Mouse (Mus musculus): ENCODE measurements around the gene Tmcc3. TPM values are rescaled to one million over a fixed set of nuclear protein-coding genes. Genes with fewer than 3 reads are reported as not detected.

Tmcc3 gene
- total RNA-seq, 2 experiments from 2014 or later = 18.3 to 18.8 TPM

DNA sequence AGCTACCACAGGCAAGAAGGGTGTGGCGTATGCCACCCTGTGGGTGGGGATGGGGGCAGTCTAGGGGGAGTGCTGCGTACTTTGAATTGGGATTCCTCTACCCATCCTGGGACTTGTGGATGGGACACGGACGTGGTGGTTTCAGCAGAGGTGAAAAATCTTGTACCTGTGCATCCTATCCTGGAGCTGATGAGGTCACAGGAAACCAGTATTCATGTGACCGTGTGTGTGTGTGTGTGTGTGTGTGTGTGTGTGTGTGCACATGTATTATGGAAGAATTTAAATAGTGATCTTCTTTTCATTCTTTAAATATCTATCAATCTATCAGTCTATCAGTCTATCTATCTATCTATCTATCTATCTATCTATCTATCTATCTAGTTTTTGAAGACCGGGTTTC is 239.8 kb downstream of the Tmcc3 start:
- DNase-seq = no peak

DNA sequence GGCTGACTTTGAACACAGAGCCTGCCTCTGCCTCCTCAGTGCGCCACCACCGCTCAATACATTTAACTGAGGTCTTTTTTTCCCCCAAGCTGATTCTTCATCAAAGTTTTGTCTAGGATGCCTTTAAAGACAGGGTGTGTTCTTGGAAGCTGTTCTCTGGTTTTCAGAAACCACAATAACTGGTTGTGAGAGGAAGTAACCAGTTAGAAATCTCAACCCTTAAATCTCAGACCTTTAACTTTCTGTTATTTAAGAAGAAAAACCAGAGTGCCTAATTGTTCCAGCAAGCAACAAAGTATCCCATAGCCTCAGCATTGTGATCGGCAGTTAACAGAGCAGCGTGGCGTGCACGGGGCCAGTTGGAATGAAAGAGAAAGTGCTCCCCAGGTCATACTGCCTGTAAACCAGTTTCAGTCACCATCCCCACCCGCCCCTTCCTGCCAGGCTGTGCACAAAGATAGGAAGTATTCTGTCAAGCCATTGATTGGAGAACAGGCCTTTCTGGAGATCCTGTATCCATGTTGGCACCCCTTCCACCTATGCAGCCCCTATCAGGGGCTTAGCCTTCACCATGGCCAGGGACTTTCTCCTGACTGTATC is 240.3 kb downstream of the Tmcc3 start:
- no peak for DNase-seq

DNA sequence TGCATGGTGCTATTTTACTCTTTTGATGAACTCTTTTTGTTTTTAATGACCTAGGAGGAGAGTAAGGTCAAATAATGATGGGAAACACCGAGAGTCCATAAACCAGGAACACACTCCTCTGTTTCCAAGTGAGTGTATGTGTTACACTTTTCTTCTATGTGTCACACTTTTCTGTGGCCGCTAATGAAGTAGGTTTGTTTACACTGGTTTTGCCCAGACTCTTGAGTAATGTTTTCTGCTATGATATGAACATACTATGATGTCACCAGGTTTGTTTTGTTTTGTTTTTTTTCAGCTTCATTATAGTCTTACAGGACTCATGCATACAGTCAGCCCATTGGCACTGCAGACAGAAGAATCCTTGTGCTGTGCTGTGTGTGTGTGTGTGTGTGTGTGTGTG is 243.6 kb downstream of the Tmcc3 start:
- no peak for DNase-seq

DNA sequence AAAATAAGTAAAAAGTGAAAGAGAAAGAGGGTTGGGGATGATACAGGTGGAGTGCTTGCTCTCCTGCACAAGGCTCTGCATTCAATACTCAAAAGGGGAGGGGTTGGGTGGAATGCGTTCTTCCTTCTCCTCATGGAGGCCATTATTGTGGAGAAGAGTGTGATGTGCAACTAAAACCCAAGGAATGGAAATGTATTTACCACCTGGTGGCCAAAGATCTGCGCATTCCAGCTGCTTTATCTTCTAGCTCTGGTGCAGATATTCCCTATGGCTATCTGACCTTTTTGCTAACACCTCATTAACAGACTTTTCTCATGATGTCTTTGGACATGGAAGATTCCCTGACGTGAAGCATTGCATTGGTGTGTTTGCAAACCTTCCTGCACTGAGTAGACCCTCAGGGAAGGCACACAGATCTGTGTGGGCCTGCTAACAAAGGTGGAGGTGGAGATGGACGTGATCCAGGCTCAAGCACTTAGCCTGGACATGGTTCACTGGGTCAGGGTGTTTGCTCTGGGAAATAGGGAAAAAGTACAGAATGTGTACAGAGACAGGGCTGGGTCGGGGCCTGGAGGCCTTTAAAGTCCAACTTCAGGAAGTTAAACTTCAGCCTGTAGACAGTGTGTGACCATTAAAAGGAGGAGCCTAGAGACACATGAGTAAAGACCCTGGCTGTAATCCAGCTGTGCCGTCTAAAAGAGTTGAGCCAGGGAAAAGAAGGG is 245.8 kb downstream of the Tmcc3 start:
- DNase-seq = no peak

DNA sequence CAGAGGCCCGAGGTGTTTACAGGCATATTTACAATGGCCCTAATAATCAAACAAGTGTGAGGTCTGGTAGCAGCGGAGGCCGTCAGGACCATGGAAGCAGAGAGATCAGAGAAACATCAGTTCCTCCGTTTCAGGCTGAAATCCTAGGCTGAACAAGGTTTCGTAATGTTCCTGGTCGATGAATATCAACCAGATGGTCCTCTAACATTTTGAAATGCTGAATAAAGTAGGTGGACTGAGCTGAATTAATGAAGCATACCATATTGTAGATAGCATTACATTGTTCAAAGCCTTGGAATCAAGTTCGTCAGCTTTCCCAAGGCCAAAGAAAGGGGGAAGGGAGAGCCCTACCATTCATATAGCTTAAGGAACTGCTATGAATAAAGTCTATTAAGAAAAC is 247.1 kb downstream of the Tmcc3 start:
- DNase-seq = no peak

DNA sequence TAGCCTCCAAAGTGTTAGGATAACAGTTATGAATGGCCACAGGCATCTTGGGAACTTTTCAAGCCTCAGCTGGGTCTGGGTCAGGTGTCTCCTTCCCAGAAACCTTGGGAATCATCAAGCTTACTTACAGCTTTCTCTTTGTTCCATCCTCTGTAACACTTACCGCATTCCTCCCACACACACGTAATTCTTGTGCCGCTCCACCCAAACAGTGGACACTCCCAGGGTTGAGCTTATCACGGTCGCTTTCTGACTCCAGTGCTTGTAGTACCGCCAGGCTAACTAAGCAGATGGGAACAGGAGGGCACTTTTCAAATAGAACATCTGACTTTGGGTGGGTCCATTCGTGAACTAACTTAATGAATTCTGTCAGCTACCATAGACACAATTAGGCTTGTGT is 249.6 kb downstream of the Tmcc3 start:
- DNase-seq = no peak

DNA sequence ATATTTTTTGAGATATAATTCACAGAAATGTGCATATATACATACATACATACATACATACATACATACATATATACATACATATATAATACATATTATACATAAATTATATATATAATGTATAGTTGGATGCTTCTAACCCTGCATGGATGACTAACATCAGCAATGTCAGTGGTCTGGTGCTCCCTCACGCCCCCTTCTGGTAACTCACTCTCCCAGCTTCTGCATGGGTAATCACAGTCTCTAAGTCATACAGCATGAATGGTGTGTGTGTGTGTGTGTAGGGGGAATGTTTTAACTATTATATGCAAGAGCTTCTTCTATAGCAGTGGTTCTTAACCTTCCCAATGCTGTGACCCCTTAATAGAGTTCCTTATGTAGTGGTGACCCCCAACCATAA is 250.4 kb downstream of the Tmcc3 start:
- no peak for DNase-seq

DNA sequence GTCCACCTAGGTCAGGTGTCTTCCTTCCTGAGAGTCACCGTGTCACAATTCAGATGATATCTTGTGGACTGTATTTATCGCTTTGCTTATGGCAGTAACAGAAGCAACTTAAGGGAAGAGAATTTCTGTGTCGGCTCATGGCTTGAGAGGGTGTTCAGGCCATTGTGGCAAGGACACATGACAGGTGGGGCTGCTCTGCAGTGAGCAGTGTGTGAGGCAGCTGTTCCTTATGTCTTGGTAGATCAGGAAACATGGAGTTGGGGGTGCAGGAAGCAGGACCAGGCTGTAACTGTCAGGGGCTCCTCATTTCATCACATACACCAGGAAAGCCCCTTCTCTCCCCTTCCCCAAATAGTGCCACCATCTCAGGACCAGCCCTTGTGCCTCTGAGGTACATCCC is 251.2 kb downstream of the Tmcc3 start:
- DNase-seq = no peak

DNA sequence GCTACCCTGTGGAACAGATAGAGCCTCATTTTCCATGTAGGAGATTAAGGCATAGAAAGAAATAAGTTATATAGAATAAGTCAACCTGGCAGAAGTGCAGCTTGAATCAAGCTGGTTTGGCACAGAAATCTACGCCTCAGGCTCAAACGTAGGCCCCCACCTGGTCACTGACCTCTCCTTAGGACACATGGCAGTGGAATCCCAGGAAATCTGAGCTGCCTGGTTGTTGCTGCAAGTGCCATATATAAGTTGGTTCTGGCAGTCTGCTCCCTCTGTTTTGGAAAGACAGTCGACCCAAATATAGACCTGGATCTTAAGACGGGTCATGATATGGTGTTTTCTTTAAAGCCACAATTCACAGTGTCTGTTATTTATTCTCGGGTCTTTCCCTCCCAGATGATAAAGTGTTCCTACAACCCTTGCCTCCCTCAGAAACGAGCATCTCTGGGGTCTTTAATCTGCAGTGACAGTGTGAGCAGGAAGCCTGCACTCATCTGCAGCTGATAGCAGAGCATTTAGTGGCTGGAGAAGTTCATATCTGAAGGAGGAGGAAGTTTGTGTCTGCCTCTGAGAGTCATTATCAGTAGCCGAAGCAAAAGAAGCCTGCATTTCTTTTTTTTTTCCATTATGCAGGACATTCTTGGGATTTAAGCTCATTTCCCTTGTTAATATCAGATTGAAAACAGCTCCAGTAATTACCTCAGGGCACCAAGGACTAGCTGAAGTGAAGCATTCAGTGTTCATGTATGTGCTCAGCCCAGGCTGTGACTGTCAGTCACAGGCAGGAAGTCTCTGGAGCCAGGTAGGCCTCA is 253.9 kb downstream of the Tmcc3 start:
- DNase-seq = no peak

DNA sequence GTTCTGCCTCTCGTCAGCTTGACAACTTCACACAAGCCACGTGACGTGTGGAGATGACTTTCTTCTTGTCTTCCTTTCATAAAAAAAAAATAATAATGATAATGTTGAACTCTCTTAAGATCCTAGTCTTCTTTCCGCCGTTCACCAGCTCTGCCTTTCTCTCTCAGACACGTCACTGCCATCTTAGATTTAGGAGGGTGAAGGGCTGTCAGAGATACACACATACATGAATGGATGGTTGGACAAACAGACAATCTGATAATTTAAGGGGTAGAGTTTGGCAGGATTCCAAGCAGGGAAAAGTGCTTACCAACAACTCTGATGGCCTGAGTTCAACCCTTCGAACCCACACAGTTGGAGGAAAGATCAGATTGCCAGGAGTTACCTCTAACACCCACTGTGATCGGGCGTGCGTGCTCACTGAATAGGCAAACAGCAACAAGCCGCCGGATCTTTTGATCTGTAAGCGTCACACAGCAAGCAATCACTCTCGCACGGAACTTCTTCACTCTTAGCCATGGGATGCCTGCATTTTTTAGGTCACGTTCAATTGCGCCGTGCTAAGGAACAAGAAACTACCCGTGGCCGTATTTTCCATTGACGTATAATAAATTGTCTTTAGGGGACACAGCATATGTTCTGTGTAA is 254.6 kb downstream of the Tmcc3 start:
- no peak for DNase-seq

DNA sequence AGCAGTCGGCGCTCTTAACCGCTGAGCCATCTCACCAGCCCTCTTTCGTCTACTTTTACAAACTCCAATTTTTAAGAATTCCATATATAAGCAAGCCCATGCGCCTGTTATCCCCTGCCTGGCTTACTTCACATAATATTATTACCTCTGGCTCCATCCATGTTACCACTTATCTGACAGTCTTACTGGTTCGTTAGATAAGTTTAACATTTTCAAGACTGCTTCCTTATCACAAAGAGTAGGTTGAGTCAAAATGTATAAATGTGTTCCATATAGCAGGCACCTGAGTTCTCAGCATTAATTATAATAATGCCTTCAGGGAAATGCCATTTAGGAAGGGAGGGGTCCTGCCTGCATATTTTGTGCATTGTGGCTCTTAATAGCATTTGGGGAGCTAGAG is 255.5 kb downstream of the Tmcc3 start:
- DNase-seq = no peak

DNA sequence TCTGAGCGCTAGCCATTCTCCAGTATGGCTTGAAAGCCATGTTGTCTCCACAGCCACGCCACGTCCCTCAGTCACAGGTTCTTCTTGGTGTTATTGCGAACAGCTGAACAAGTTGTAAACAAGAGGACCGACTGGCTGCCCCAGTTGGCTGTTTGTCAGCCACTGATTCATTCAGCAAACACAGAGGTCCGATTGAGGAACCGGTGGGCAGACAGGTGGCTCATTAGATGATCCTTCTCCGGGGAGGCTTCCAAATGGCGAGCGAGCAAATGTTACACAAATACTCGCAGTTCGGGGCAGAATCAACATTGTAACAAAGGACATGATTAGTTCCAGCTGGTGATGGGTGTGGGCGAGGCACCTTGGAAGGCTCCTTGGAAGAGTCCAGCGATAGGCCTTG is 256.2 kb downstream of the Tmcc3 start:
- peak; percentile 44 for DNase-seq

DNA sequence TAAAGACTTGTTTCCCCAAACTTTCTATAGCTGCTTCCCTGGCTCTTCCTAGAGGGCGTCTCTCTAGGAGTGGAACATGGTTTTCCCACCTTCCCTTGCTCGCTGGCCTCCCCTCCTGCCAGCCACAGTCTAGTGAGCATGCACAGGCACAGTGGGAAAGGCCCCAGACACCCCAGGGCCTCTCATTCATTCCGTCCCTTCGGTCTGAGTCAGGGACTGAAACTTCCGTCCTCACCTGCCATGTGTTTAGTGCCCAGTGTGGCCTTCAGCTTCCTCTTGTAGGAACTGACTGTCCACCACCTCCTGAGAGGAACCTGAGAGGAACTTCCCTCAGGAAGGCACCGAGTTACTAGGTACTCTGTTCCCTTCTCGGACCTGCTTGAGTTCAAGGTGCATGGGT is 257.1 kb downstream of the Tmcc3 start:
- DNase-seq = no peak

DNA sequence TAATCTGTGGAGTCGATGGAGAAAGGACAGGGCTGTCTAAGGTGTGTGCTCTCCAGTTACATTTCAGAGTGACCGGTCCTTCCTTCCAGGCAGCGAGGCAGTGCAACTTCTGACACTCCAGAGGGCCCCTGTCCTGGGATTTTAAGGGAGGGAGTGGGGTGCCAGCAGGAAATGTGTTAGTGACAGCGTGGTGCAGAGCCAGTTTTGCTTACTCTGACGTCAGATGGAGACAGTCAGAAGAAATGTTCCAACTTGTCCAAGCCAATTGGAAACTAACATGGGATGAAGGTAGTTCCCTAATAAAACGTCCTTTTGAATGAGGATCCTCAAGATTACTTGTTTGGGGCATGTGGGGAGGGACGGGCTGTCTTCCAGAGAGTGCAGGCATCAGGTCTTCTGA is 258.0 kb downstream of the Tmcc3 start:
- DNase-seq = no peak

DNA sequence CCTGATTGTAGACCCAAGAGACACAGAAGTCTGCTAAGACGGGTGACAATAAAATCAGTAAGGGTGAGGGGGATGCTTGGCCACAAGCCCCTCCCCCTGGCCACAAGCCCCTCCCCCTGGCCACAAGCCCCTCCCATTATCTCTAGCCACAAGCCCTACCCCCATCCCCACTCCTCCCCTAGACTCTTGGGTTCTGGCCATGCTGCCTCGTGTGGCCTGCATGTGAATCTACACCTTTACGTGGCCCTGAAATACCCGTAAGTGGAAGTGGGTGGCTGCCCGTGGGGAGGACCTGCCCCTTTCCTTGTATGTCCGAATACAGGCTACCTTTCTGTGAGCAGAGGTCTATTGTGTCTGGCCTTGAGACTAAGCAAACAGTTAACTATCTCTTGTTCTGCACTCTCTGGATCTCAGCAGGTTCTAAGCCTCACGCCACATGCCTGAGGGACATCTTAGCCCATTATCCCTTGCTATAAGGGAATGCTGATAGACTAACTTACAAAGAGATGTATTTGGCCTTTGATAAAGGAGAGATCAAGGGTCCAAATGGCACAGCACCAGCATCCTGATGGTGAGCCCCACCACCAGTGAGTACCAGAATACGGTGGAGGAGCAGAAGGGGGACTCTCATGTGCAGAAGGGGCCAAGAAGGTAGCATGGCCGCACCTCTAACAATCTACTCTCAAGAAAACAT is 260.3 kb downstream of the Tmcc3 start:
- no peak for DNase-seq

DNA sequence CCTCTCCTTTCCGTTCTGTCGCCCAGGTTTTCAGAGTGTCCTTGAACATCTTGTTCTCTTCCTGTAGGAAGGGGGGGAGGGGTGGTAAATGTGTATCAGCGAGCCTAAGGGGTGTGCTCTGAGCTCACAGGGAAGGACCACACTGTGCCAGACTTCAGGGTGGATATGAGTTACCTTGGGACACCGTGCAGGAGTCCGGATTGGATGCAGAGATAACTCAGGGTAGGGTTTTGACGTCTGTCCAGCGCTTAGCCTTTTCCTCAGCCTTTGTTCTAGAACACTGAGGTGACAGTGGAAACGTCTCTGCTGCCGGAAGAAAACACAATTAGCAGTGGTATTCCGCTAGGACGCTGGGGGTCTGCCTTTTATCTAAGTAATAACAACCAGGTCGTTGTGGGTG is 261.0 kb downstream of the Tmcc3 start:
- DNase-seq = peak; percentile 35

DNA sequence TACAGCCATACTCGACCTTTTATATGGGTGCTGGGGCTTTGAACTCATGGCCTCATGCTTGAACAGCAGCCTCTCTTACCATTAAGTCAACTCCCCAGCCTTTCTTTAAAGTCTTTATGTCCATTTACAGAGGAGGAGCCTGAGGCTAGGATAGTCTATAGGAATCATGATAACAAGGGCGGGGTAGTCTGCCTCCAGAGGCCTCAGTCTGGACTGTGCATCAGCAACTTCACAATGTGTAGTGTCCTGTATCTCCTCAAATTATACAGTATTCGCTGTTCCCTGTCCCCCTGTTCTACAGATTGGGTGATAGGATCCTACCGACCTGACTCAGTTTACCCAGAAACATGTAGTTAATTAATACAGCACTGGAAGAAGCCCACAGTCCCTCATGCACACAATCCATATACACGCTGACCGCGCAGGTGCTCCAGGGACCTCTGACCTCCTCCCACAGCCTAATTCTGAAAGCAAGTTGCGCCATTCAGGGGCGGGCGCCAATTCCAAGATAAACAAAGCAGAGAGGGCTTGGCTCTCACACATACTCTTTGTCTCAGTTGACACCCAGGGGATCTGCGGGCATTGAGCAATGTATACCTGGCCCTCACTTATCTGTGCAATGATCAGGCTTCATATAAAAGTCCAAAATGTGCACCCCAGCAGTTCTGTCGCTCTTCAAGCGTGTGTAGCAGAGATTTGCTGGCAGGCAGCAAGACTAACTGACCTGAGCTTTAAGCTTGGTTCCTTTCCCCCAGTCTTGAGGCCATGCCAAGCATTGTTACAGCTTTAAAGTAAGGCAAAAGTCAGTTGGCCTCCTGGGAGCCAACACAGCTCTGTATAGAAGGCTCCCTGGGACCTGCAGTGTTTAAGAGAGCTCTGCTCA is 262.9 kb downstream of the Tmcc3 start:
- DNase-seq = no peak

DNA sequence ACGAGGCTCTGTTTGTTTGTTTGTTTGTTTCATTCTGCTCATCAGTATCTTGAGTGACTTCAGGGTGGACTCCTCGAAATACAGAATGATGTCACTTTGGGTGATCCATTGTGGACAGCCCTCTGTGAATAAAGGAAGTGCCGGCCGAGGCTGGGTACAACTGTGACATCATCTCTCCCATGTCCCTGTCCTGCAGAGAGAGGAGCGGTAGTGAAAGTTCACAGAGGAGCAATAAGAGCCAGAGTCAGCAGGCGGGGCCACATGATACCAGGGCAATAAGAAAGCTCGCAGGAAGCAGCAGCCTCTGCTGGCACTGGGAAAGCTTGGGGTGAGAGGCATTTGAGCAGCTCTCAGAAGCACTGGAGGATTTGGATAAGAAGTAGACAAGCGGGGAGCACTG is 264.2 kb downstream of the Tmcc3 start:
- peak; percentile 75 for DNase-seq

DNA sequence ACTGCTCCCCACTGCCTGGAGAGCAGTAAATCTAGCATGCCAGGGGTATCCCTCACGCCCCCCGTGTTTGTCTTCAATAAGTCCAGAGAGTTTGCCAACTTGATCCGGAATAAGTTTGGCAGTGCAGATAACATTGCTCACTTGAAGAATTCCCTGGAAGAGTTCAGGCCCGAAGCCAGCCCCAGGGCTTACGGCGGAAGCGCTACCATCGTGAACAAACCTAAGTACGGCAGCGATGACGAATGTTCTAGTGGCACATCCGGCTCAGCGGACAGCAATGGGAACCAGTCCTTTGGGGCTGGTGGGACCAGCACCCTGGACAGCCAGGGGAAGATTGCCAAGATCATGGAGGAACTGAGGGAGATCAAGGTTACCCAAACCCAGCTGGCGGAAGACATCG is 267.1 kb downstream of the Tmcc3 start:
- DNase-seq = no peak

DNA sequence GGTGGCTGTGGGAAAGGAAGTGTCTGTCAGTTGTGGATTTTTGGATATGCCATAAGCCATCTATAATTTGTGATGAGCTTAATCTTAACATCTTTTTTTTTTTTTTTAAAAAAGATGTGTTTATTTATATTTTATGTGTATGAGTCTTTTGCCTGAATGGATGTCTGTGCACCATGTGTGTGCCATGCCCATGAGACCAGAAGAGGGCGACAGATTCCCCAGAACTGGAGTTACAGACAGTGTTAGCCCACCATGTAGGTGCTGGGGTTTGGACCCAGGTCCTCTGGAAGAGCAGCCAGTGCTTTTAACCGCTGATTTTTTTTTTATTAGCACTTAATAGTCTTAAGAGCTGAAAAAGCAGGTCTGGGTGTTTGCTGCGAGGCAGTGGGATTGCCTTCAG is 269.6 kb downstream of the Tmcc3 start:
- DNase-seq = no peak

DNA sequence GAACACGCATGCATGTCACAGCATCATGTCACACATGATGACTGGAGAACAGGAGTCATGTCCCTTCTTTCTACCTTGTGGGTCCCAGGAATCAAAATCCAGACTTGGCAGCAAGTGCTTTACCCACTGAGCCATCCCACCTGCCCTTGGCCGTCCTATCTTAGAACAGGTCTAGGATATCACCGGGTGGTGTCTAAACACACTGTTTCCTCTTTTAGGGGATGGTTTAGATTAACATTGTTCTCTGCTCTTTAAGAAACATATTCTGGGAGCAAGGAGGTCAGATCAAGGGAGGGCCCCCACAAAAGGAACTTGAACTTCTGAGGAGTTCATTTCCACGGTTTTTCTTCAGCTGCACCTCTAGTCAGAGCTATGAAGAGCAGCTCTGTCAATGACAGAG is 272.0 kb downstream of the Tmcc3 start:
- DNase-seq = no peak

Measured in gastrocnemius, postnatal 25 days (tissue).